Mouse (Mus musculus) spleen, adult 2 months (tissue): ENCODE data around the gene Rassf2. TPM values are rescaled to one million over a fixed set of nuclear protein-coding genes. Genes with fewer than 3 reads are reported as not detected.

Experiments used
- DNase-seq, 2 experiments: peaks; one replicate each; pipeline versions ENCODE4 v3.0.0 to v3.0.0-alpha.2; 2012 to 2021; ENCODE audit warnings: low spot score in 2 of 2, low read depth in 1 of 2
- H3K27ac ChIP-seq: fragments of 200-500 bp; 2 replicates; pipeline ENCODE4 v1.5.1; 2012; ENCODE audit warnings: low read length, inconsistent platforms; ENCODE audit not compliant: insufficient read depth
- H3K27me3 ChIP-seq: fragments of 200-500 bp; 2 replicates; pipeline ENCODE4 v1.6.1; 2012; ENCODE audit warnings: mild to moderate bottlenecking, moderate library complexity, low read length, inconsistent platforms; ENCODE audit not compliant: control insufficient read depth, insufficient read depth
- H3K36me3 ChIP-seq: fragments of 200-500 bp; 2 replicates; pipeline ENCODE4 v1.6.1; 2012; ENCODE audit warnings: mild to moderate bottlenecking, low read length, inconsistent platforms; ENCODE audit not compliant: control insufficient read depth, insufficient read depth
- H3K4me1 ChIP-seq: fragments of 200-500 bp; 2 replicates; pipeline ENCODE4 v1.6.1; 2011; ENCODE audit warnings: inconsistent platforms; ENCODE audit not compliant: control insufficient read depth, insufficient read depth, insufficient read length
- H3K4me3 ChIP-seq: fragments of 200-500 bp; 2 replicates; pipeline ENCODE4 v1.5.1; 2011; ENCODE audit warnings: mild to moderate bottlenecking, inconsistent platforms; ENCODE audit not compliant: insufficient read depth, insufficient read length; ENCODE audit errors: extremely low read depth
- CTCF ChIP-seq: fragments of 200-500 bp; IDR thresholded peaks from 2 replicates; pipeline ENCODE4 v1.5.1; 2011; ENCODE audit warnings: mild to moderate bottlenecking, inconsistent platforms; ENCODE audit not compliant: insufficient read depth, insufficient read length, insufficient replicate concordance; ENCODE audit errors: extremely low read depth
- POLR2A ChIP-seq: fragments of 200-500 bp; IDR thresholded peaks from 2 replicates; pipeline ENCODE4 v1.6.1; 2011; ENCODE audit warnings: low read depth, low read length, inconsistent platforms
- WGBS: fragments of 180-500 bp; shearing (Covaris S2); methylation state at CpG from one replicate; pipeline ENCODE4 v1.1.7; 2018; 5-methylcytosine and 5-hydroxymethylcytosine counted together
- polyA plus RNA-seq: library from polyadenylated mRNA; depleted of rRNA; stranded (reverse); fragments of >200 nt; gene quantifications from 2 replicates; pipeline ENCODE4 v1.2.3, GENCODE M21; 2012; rRNA removed

Rassf2 gene
- polyA plus RNA-seq, 1 experiment, result 70.2 TPM

GRCm38 (mm10) chr2:131945765-131946164 is 84.3 kb downstream of the Rassf2 start:
- TF ChIP-seq POLR2A (no peak), CTCF (no peak)
- no peak overlapping the region for H3K4me3 ChIP-seq
- no peak for DNase-seq
- H3K27ac ChIP-seq, result no peak overlapping the region
- peaks cover 7% of the 10 kb centered on the region; the same call in 1 of the 2 replicates for H3K4me1 ChIP-seq
- 75% methylated on average over 6 of the region's 6 CpGs for WGBS
- no peaks in the 10 kb centered on the region for H3K36me3 ChIP-seq
- H3K27me3 ChIP-seq, result no peaks in the 10 kb centered on the region

- Histone ChIP-seq H3K27me3 (no peaks in the 10 kb centered on the region), H3K27ac (no peak overlapping the region), H3K36me3 (no peaks in the 10 kb centered on the region), H3K4me1 (peaks cover 2% of the 10 kb centered on the region; the same call in 1 of the 2 replicates), H3K4me3 (no peak overlapping the region)
- DNase-seq, result no peak
- 62% methylated on average over 8 of the region's 8 CpGs for WGBS
- TF ChIP-seq POLR2A (no peak), CTCF (no peak)
These were observed 84.8 kb downstream of the Rassf2 start for GRCm38 (mm10) chr2:131945225-131945624.

DNA sequence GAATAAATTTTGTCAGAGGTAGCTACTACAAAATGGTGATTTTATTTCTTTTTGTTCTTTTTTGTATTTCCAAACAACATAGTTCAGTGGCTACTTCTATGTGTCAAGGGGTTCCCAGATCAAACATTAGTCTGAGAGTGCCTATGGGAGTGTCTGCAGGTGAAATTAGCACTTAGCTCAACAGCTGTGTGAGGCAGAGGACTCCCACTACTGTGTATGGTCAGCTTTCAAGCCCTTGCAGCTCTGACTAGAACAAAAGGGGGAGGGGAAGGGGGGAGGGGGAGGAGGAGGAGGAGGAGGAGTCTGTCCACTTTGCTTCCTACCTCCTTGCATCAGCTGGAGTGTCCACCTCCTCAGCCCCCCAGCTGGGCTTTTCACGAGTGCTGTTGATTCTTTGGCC is 85.7 kb downstream of the Rassf2 start:
- no peaks in the 10 kb centered on the region for H3K27me3 ChIP-seq
- H3K4me3 ChIP-seq, result no peak overlapping the region
- no peak for DNase-seq
- no peak for TF ChIP-seq CTCF
- TF ChIP-seq POLR2A, result no peak
- H3K27ac ChIP-seq, result no peak overlapping the region
- no peaks in the 10 kb centered on the region for H3K4me1 ChIP-seq
- WGBS, result 67% methylated on average over 1 of the region's 1 CpGs
- no peaks in the 10 kb centered on the region for H3K36me3 ChIP-seq

GRCm38 (mm10) chr2:131941501-131941900 is 88.6 kb downstream of the Rassf2 start:
- Histone ChIP-seq H3K4me1 (no peaks in the 10 kb centered on the region), H3K27ac (no peak overlapping the region), H3K4me3 (no peak overlapping the region), H3K27me3 (no peaks in the 10 kb centered on the region), H3K36me3 (no peaks in the 10 kb centered on the region)
- 91% methylated on average over 6 of the region's 6 CpGs for WGBS
- DNase-seq, result no peak
- TF ChIP-seq POLR2A (no peak), CTCF (no peak)

- 58% methylated on average over 3 of the region's 3 CpGs for WGBS
- no peak overlapping the region for H3K4me3 ChIP-seq
- DNase-seq, result no peak
- no peaks in the 10 kb centered on the region for H3K4me1 ChIP-seq
- no peak for TF ChIP-seq CTCF
- no peak for TF ChIP-seq POLR2A
- H3K27ac ChIP-seq, result no peak overlapping the region
- H3K36me3 ChIP-seq, result no peaks in the 10 kb centered on the region
- H3K27me3 ChIP-seq, result no peaks in the 10 kb centered on the region
These were observed 89.6 kb downstream of the Rassf2 start for GRCm38 (mm10) chr2:131940506-131940905.

Other genes with a start within 250 kb of the Rassf2 start
- not detected in 2 replicates for gene Erv3, start 170.5 kb downstream of the Rassf2 start, polyA plus RNA-seq
- 21.2 and 22.5 TPM in 2 replicates for gene Prnp, start 120.3 kb downstream of the Rassf2 start, polyA plus RNA-seq
- gene Prn, start 120.3 kb downstream of the Rassf2 start, polyA plus RNA-seq, result not detected in 2 replicates
- gene Prnd, start 79.4 kb downstream of the Rassf2 start, polyA plus RNA-seq, result 1.2 and 1.4 TPM in 2 replicates
- gene Slc23a2, start 114.8 kb upstream of the Rassf2 start, polyA plus RNA-seq, result 18.7 and 20.6 TPM in 2 replicates
- 40.7 and 154 TPM in 2 replicates for gene Tmem230, start 217.5 kb upstream of the Rassf2 start, polyA plus RNA-seq
- gene Pcna, start 223.1 kb upstream of the Rassf2 start, polyA plus RNA-seq, result 81.7 and 121 TPM in 2 replicates
- gene Cds2, start 232.9 kb upstream of the Rassf2 start, polyA plus RNA-seq, result 34.8 and 39.1 TPM in 2 replicates